Mouse (Mus musculus): ENCODE data around the gene Ache. TPM values are rescaled to one million over a fixed set of nuclear protein-coding genes. Genes with fewer than 3 reads are reported as not detected.

The Ache gene
- polyA plus RNA-seq, 1 experiment = 0.09 TPM

DNA sequence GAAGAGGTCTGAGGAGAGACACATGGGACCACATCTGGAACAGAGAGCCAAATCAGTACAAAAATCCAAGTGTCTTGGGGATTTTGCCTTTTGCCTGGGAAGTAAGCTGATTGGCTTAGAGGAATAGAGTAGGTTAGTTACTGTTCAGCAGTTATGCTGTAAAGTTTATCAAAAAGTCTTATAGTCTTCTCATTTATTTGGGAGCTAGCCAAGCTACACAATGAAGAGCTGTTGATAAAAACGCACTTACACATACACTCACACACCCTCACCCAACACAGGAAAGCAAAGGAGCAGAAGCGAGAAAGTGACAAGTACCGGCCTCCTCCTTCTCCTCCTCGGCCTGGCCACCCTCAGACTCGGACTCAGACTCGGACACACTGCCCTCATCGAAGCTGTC, 11.9 kb downstream of the Ache start:
- peaks cover 18% of the 10 kb centered on the region for H3K36me3 ChIP-seq (ENCODE audit: control insufficient read depth, insufficient read depth, low read length)
- TF ChIP-seq CTCF (IDR thresholded peaks at IDR 0.05; ENCODE audit: control insufficient read depth, insufficient read depth, insufficient replicate concordance, low read depth, low read length) = no peak
- peaks cover 11% of the 10 kb centered on the region for H3K4me1 ChIP-seq (ENCODE audit: control insufficient read depth, insufficient read depth, low read length)
- no peak overlapping the region for H3K27ac ChIP-seq (ENCODE audit: control insufficient read depth, insufficient read depth, low read depth, low read length)
- H3K4me3 ChIP-seq (ENCODE audit: control insufficient read depth, low read depth, low read length) = no peak overlapping the region
- H3K27me3 ChIP-seq (ENCODE audit: control insufficient read depth, insufficient read depth, low read length) = no peaks in the 10 kb centered on the region

DNA sequence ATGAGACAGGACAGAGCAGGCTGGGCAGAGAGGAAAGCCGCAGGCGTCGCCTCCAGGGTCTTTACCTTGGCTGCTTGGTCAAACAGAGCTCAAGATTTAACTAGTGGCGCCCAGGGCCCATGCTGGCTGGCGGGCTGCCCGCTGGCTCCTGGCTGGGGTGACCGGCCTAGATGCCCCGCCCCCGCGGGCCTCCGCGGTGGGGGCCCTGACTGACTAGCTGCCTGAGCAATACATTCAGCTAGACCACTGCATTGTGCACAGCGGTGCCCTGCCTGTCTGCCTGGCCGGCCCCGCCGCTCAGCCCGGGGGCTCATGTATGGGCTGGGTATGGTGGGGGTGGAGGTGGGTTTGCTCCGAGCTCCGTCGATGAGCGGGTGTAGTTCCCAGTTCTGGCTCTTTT, 13.9 kb downstream of the Ache start:
- H3K36me3 ChIP-seq (ENCODE audit: control insufficient read depth, insufficient read depth, low read length) = peaks cover 19% of the 10 kb centered on the region
- TF ChIP-seq POLR2A (IDR thresholded peaks at IDR 0.05; ENCODE audit: control insufficient read depth, low read depth, low read length) = no peak
- TF ChIP-seq CTCF (IDR thresholded peaks at IDR 0.05; ENCODE audit: control insufficient read depth, insufficient read depth, insufficient replicate concordance, low read depth, low read length) = no peak
- H3K4me3 ChIP-seq (ENCODE audit: control insufficient read depth, low read depth, low read length) = no peak overlapping the region
- no peak overlapping the region for H3K27ac ChIP-seq (ENCODE audit: control insufficient read depth, insufficient read depth, low read depth, low read length)
- H3K27me3 ChIP-seq (ENCODE audit: control insufficient read depth, insufficient read depth, low read length) = no peaks in the 10 kb centered on the region
- peaks cover under 1% of the 10 kb centered on the region for H3K4me1 ChIP-seq (ENCODE audit: control insufficient read depth, insufficient read depth, low read length)

DNA sequence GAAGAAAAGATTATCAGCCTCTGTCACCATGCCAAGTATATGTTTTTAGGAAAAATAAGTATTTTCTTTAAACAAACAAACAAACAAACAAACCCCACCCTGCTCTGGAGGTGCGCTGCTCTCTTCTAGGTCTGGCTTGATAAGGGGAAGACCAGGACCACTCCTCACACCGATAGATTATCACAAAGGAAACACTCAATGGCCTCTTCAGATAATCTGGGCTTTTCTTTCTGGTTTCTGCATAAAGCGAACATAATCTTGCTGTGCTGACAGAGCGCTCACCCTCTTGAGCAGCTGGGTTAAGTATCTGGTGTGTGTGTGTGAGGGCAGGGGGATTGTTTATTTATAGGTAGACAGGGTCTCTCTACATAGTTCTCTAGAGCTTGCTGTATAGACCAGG, 16.3 kb downstream of the Ache start:
- Histone ChIP-seq H3K36me3 (ENCODE audit: control insufficient read depth, insufficient read depth, low read length) (peaks cover 15% of the 10 kb centered on the region), H3K4me3 (ENCODE audit: control insufficient read depth, low read depth, low read length) (no peak overlapping the region), H3K4me1 (ENCODE audit: control insufficient read depth, insufficient read depth, low read length) (peaks cover 2% of the 10 kb centered on the region), H3K27me3 (ENCODE audit: control insufficient read depth, insufficient read depth, low read length) (no peaks in the 10 kb centered on the region), H3K27ac (ENCODE audit: control insufficient read depth, insufficient read depth, low read depth, low read length) (peak overlapping the region; percentile 6; the same call in 1 of the 2 replicates)
- no peak for TF ChIP-seq CTCF (IDR thresholded peaks at IDR 0.05; ENCODE audit: control insufficient read depth, insufficient read depth, insufficient replicate concordance, low read depth, low read length)
- TF ChIP-seq POLR2A (IDR thresholded peaks at IDR 0.05; ENCODE audit: control insufficient read depth, low read depth, low read length) = no peak

DNA sequence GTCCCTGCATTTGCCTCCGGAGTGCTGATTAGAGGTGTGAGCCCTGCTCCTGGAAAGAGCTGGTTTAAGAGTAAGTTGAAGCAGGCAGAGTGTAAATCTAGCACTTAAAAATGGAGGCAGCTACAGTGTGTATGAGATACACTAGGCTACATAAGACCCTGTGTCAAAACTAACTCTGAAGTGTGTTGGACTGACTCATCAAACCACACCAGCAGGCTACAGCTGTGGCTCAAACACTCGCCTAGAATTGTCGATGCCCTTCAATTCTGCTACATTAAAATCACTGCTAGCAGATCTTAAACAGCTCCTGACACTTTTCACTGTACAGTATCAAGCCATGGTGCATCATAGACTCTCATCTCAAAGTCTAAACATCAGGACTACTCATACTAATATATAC, 16.8 kb downstream of the Ache start:
- H3K4me3 ChIP-seq (ENCODE audit: control insufficient read depth, low read depth, low read length) = no peak overlapping the region
- no peaks in the 10 kb centered on the region for H3K27me3 ChIP-seq (ENCODE audit: control insufficient read depth, insufficient read depth, low read length)
- peaks cover 15% of the 10 kb centered on the region for H3K36me3 ChIP-seq (ENCODE audit: control insufficient read depth, insufficient read depth, low read length)
- H3K4me1 ChIP-seq (ENCODE audit: control insufficient read depth, insufficient read depth, low read length) = peaks cover 2% of the 10 kb centered on the region
- no peak for TF ChIP-seq CTCF (IDR thresholded peaks at IDR 0.05; ENCODE audit: control insufficient read depth, insufficient read depth, insufficient replicate concordance, low read depth, low read length)
- TF ChIP-seq POLR2A (IDR thresholded peaks at IDR 0.05; ENCODE audit: control insufficient read depth, low read depth, low read length) = no peak
- H3K27ac ChIP-seq (ENCODE audit: control insufficient read depth, insufficient read depth, low read depth, low read length) = no peak overlapping the region

DNA sequence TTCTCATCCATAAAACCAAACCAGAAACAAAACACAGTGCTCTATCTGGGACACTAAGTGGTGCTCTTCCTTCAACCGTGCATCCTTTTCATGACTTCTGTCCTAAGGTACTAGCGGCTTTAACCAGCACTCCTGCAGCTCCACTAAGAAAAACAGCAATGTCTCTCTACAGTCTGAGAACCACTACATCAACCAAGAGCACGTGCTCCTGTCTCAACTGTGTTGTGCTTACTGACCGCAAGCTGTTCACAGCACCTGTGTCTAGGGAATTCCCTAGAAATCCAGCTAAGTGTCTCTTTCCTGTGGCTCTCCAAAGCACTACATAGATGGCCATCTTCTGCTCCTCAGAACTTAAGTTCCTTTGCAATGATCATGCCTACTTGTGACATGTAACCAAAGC, 17.5 kb downstream of the Ache start:
- peaks cover 2% of the 10 kb centered on the region for H3K4me1 ChIP-seq (ENCODE audit: control insufficient read depth, insufficient read depth, low read length)
- H3K36me3 ChIP-seq (ENCODE audit: control insufficient read depth, insufficient read depth, low read length) = peaks cover 15% of the 10 kb centered on the region
- no peaks in the 10 kb centered on the region for H3K27me3 ChIP-seq (ENCODE audit: control insufficient read depth, insufficient read depth, low read length)
- TF ChIP-seq CTCF (IDR thresholded peaks at IDR 0.05; ENCODE audit: control insufficient read depth, insufficient read depth, insufficient replicate concordance, low read depth, low read length) (no peak), POLR2A (IDR thresholded peaks at IDR 0.05; ENCODE audit: control insufficient read depth, low read depth, low read length) (no peak)
- H3K4me3 ChIP-seq (ENCODE audit: control insufficient read depth, low read depth, low read length) = no peak overlapping the region
- H3K27ac ChIP-seq (ENCODE audit: control insufficient read depth, insufficient read depth, low read depth, low read length) = no peak overlapping the region

DNA sequence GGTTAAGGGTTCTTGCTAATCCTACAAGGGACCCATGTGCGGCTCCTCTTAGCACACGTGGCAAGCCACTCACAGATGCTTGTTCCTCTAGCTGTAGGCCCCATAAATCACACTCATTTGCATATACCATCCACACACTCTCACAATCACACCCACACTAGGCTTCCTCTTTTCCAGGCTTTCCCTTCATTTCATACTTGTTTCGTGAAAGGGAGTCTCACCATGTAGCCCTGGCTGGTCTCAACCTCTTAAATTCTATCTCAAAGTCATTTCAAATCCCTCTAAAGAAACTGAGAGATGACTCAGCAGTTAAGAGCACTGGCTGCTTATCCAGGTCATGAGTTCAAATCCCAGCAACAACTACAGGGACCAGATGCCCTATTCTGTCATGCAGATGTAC, 18.5 kb downstream of the Ache start:
- TF ChIP-seq CTCF (IDR thresholded peaks at IDR 0.05; ENCODE audit: control insufficient read depth, insufficient read depth, insufficient replicate concordance, low read depth, low read length) = no peak
- TF ChIP-seq POLR2A (IDR thresholded peaks at IDR 0.05; ENCODE audit: control insufficient read depth, low read depth, low read length) = no peak

DNA sequence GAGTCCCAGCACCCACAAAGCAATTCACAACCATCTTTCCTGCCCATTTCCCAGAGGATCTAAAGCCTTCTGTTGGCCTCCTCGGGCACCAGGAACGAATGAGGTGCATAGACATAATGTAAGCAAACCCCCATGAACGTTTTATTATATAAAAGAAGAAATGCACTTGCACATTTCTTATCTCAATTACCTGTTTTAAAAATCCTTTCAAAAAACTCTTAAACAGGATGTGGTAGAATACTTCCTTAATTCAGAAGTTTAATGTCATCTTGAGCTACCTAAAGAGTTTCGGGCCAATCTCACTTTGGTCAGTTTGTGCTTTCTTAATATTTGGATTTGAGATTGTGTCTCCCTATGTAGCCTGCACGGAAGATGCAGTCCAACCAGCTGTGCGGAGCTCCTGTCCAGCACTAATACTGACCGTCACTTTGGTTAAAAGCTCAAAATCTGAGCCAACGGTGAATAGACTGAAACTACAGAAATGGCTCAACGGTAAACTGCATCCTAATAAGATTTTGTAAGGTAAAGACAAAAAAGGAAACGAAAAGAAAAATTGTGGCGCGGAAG, 19.2 kb downstream of the Ache start:
- H3K4me1 ChIP-seq (ENCODE audit: control insufficient read depth, insufficient read depth, low read length) = peaks cover 2% of the 10 kb centered on the region
- peak overlapping the region; percentile 79 for H3K27ac ChIP-seq (ENCODE audit: control insufficient read depth, insufficient read depth, low read depth, low read length)
- H3K27me3 ChIP-seq (ENCODE audit: control insufficient read depth, insufficient read depth, low read length) = no peaks in the 10 kb centered on the region
- H3K4me3 ChIP-seq (ENCODE audit: control insufficient read depth, low read depth, low read length) = peak overlapping the region; percentile 87
- TF ChIP-seq POLR2A (IDR thresholded peaks at IDR 0.05; ENCODE audit: control insufficient read depth, low read depth, low read length) = no peak
- TF ChIP-seq CTCF (IDR thresholded peaks at IDR 0.05; ENCODE audit: control insufficient read depth, insufficient read depth, insufficient replicate concordance, low read depth, low read length) = no peak
- peaks cover 11% of the 10 kb centered on the region for H3K36me3 ChIP-seq (ENCODE audit: control insufficient read depth, insufficient read depth, low read length)

More for the DNA sequence above, 18.5 kb downstream of the Ache start:
- peak overlapping the region; percentile 52 for H3K4me3 ChIP-seq (ENCODE audit: control insufficient read depth, low read depth, low read length)
- peaks cover 2% of the 10 kb centered on the region for H3K4me1 ChIP-seq (ENCODE audit: control insufficient read depth, insufficient read depth, low read length)
- peaks cover 13% of the 10 kb centered on the region for H3K36me3 ChIP-seq (ENCODE audit: control insufficient read depth, insufficient read depth, low read length)
- no peaks in the 10 kb centered on the region for H3K27me3 ChIP-seq (ENCODE audit: control insufficient read depth, insufficient read depth, low read length)
- no peak overlapping the region for H3K27ac ChIP-seq (ENCODE audit: control insufficient read depth, insufficient read depth, low read depth, low read length)

All from testis, adult 2 months (tissue).